Mouse (Mus musculus): Measurements from ENCODE around the gene AC124502.3.

GRCm38 (mm10) chr19:5067867-5068569, 29.3 kb downstream of the AC124502.3 start, which contains the start of gene Cd248:
- TF ChIP-seq POLR2A (IDR thresholded peaks at IDR 0.05; ENCODE audit: low read depth, low read length): no peak
- no peak for TF ChIP-seq CTCF (conservative IDR thresholded peaks at IDR 0.05; ENCODE audit: insufficient read depth, insufficient read length, low read depth, low read length)
